ENCODE assay signal across 15 mouse cellular contexts in genomic region chr7:112326852-112327251, GRCm38 (mm10).
DNase-seq lines count a peak whose midpoint lies in the region; TF ChIP-seq lines count a peak whose summit lies in the region.
"Had no signal": no experiment of that assay in that cellular context is flagged by ENCODE, and none has a peak within 500 bp of the region (broad histone marks: within the 10 kb centered on the region; RNA-seq: fewer than 3 reads in every experiment).

No protein-coding gene starts in this region.

- DNase-seq in gastrocnemius, adult 2 months: no peak
- no peak for DNase-seq in gastrocnemius, postnatal 10 days
- DNase-seq in kidney, adult 2 months: peak; percentile 36
- no peak for DNase-seq in kidney, adult 9 months
- peak; percentile 38 to 61 for DNase-seq in left cerebral cortex, postnatal 14 days (ENCODE audit: low spot score in 2 of 2)
- DNase-seq in left cerebral cortex, adult 18-20 months (ENCODE audit: low spot score in 2 of 2): no peak
- peak; percentile 41 to 81 for DNase-seq in layer of hippocampus, postnatal 14 days (ENCODE audit: low spot score in 2 of 2)
- no peak for DNase-seq in retina, embryonic 14.5 days (ENCODE audit: low spot score)
- DNase-seq: adrenal gland, postnatal 25 days; cerebellum, adult 9-11 months; kidney, postnatal 25 days; thymus, adult 18-20 months had no signal

- TF ChIP-seq POLR2A in kidney, adult 2 months (IDR thresholded peaks at IDR 0.05; ENCODE audit: low read depth, low read length): no peak

- no peaks in the 10 kb centered on the region for H3K27me3 ChIP-seq in kidney, adult 2 months (replicated peaks; ENCODE audit: control insufficient read depth, insufficient read depth, low read length)
- H3K27me3 ChIP-seq: embryonic facial prominence, embryonic 15.5 days; liver, embryonic 12.5 days had no signal

- TF ChIP-seq CTCF in gastrocnemius, adult 2 months (IDR thresholded peaks at IDR 0.05): no peak
- no peak for TF ChIP-seq CTCF in kidney, adult 2 months (conservative IDR thresholded peaks at IDR 0.05; ENCODE audit: insufficient read depth, insufficient read length, low read depth, low read length)

- H3K4me1 ChIP-seq in kidney, adult 2 months (ENCODE audit: control insufficient read depth, insufficient read depth, low read length): no peaks in the 10 kb centered on the region
- H3K4me1 ChIP-seq: embryonic facial prominence, embryonic 15.5 days; liver, embryonic 12.5 days had no signal

- WGBS in kidney, adult 2 months: 83% methylated on average over 4 of the region's 4 CpGs

- H3K27ac ChIP-seq in gastrocnemius, adult 2 months: peak overlapping the region; percentile 53; the same call in 1 of the 2 replicates
- no peak overlapping the region for H3K27ac ChIP-seq in kidney, adult 2 months (ENCODE audit: insufficient read depth, low read depth, low read length)
- H3K27ac ChIP-seq: embryonic facial prominence, embryonic 15.5 days; limb, embryonic 10.5 days; liver, embryonic 12.5 days had no signal

- H3K36me3 ChIP-seq in kidney, adult 2 months (ENCODE audit: control insufficient read depth, insufficient read depth, low read length): no peaks in the 10 kb centered on the region
- H3K36me3 ChIP-seq: embryonic facial prominence, embryonic 15.5 days; limb, embryonic 10.5 days had no signal

- no peak overlapping the region for H3K4me3 ChIP-seq in gastrocnemius, adult 2 months
- no peak overlapping the region for H3K4me3 ChIP-seq in kidney, adult 2 months (ENCODE audit: insufficient read depth, low read depth, low read length)
- H3K4me3 ChIP-seq: embryonic facial prominence, embryonic 15.5 days; limb, embryonic 10.5 days; liver, embryonic 12.5 days had no signal

- intact Hi-C loops in gastrocnemius, adult 2 months (cut with DNase I): loop anchor here (5.0 kb wide), 3 partner anchors 35 to 145 kb away; partner anchors contain the start of gene Mical2
- intact Hi-C loops in left cerebral cortex, postnatal 14 days (cut with DNase I): no loop called here

Comparison
In these comparisons a context has a peak if more than half of its experiments do, and no peak if none do; other contexts are left out.
1. DNase-seq: peak in kidney, adult 2 months (single experiment), left cerebral cortex, postnatal 14 days (2 of 2) and layer of hippocampus, postnatal 14 days (2 of 2); none in gastrocnemius, adult 2 months (single experiment), gastrocnemius, postnatal 10 days (single experiment), kidney, adult 9 months (single experiment), left cerebral cortex, adult 18-20 months (0 of 2) and retina, embryonic 14.5 days (single experiment).